Mouse (Mus musculus) limb, embryonic 14.5 days (tissue): Measurements from ENCODE around the gene Foxa2. TPM values are rescaled to one million over a fixed set of nuclear protein-coding genes. Genes with fewer than 3 reads are reported as not detected.

ENCODE experiments used
- ATAC-seq: fragments of 200-750 bp; cut with Nextera tagmentation; 2 replicates; pipeline ENCODE4 v1.8.0; 2017; ENCODE audit warnings: low read depth, moderate number of reproducible peaks, moderate TSS enrichment; ENCODE audit not compliant: low FRiP score
- DNase-seq: peaks from one replicate; pipeline ENCODE4 v3.0.0-alpha.2; 2015; ENCODE audit warnings: low spot score
- H3K27ac ChIP-seq: fragments of 300-500 bp; sonication (generic); replicated peaks from 2 replicates; pipeline ENCODE4 v1.5.1; 2014; ENCODE audit warnings: low read depth, mild to moderate bottlenecking, low read length, moderate library complexity, mixed read lengths
- H3K27me3 ChIP-seq: fragments of 300-500 bp; sonication (generic); 2 replicates; pipeline ENCODE4 v1.6.1; 2014; ENCODE audit warnings: low read length, mixed read lengths; ENCODE audit not compliant: control insufficient read depth, insufficient read depth
- H3K36me3 ChIP-seq: fragments of 300-500 bp; sonication (generic); 2 replicates; pipeline ENCODE4 v1.6.1; 2014; ENCODE audit warnings: mild to moderate bottlenecking, low read length, moderate library complexity, mixed read lengths; ENCODE audit not compliant: control insufficient read depth, insufficient read depth
- H3K4me1 ChIP-seq: fragments of 300-500 bp; sonication (generic); 2 replicates; pipeline ENCODE4 v1.6.1; 2014; ENCODE audit warnings: antibody characterized with exemption, low read length, mixed read lengths; ENCODE audit not compliant: control insufficient read depth, insufficient read depth
- H3K4me2 ChIP-seq: fragments of 300-500 bp; sonication (generic); replicated peaks from 2 replicates; pipeline ENCODE4 v1.6.1; 2014; ENCODE audit warnings: low read depth, mild to moderate bottlenecking, low read length, moderate library complexity; ENCODE audit not compliant: severe bottlenecking
- H3K4me3 ChIP-seq: fragments of 300-500 bp; sonication (generic); replicated peaks from 2 replicates; pipeline ENCODE4 v1.5.1; 2014; ENCODE audit warnings: low read length
- H3K9ac ChIP-seq: fragments of 300-500 bp; sonication (generic); 2 replicates; pipeline ENCODE4 v1.6.1; 2014; ENCODE audit warnings: mild to moderate bottlenecking, low read depth, low read length, moderate library complexity; ENCODE audit not compliant: severe bottlenecking
- H3K9me3 ChIP-seq: fragments of 300-500 bp; sonication (generic); 2 replicates; pipeline ENCODE4 v1.6.1; 2016; ENCODE audit warnings: low read length; ENCODE audit not compliant: control insufficient read depth
- POLR2A ChIP-seq: fragments of 200-500 bp; IDR thresholded peaks from 2 replicates; pipeline ENCODE4 v1.8.0; 2012; ENCODE audit warnings: inconsistent platforms, mild to moderate bottlenecking, moderate library complexity, borderline replicate concordance; ENCODE audit not compliant: insufficient read depth, insufficient read length; ENCODE audit errors: extremely low read depth
- WGBS: fragments of 180-500 bp; shearing (Covaris S2); extraction: QIAGEN DNeasy Blood & Tissue Kit; methylation state at CpG from one replicate; pipeline ENCODE4 v1.1.7; 2014; 5-methylcytosine and 5-hydroxymethylcytosine counted together
- polyA plus RNA-seq, 2 experiments: library from polyadenylated mRNA; depleted of rRNA in 1 of 2; stranded (reverse) in 1 of 2; unstranded in 1 of 2; fragments of >200 nt; fragmentation: Nextera tagmentation in 1 of 2; extraction: Ambion mirVana in 1 of 2; gene quantifications; 2 replicates each; pipeline versions ENCODE4 v1.2.1 to v1.2.3; 2012 to 2014

Foxa2 gene
- polyA plus RNA-seq, 2 experiments = 0.14 to 1.7 TPM

DNA sequence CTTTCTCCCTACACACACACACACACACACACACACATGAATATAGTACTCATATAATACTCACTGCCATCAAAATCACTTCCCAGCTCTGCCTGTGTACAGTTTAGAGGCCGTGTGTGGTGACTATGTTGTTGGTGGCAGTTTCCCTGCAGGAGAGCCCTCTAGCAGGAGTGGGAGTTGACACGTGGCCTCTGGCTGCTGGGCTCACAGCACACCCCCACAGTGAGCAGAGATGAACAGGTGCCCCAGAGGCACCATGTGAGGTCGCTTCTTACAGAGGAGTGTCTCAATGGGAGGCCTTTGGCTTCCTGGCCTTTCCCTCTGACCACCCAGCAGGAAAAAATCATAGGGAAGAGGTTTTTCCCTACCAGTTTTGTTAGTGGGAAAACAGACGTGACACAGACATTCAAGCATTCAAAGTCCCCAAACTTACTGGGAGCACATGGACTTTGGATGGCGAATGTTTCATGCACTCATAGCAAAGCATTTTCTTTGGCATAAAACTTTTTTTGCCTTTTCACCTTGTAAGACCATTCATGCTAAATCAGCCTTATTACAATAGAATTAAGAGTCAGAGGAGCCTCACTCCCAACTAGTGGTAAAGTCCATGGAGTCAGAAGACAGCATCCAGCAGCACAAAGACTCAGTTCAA, 24.7 kb downstream of the Foxa2 start:
- DNase-seq = no peak
- Histone ChIP-seq H3K36me3 (no peaks in the 10 kb centered on the region), H3K27me3 (peaks cover 54% of the 10 kb centered on the region), H3K4me1 (no peaks in the 10 kb centered on the region), H3K9me3 (no peaks in the 10 kb centered on the region), H3K4me3 (no peak overlapping the region), H3K9ac (no peak overlapping the region), H3K4me2 (no peak overlapping the region), H3K27ac (no peak overlapping the region)
- ATAC-seq = no peak
- 19% methylated on average over 5 of the region's 5 CpGs for WGBS
- TF ChIP-seq POLR2A = no peak

DNA sequence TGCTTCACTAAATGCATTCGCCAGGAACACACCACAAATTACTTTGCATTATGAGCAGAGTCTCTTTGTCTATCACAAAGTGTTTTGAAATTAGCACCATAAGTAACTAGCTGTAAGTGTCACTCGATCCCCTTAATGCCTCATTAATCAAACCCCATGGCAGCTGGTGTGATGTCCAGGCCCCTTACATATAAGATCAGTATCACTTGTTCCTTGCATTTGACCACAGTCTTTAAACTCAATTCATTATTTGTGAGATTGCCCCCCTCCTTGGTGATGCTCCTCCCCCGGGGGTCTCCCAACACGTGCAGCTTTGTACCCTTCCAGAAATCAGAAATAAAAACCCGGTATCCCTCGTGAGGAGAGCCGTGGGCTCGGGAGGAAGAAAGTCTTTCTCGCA, 25.8 kb downstream of the Foxa2 start:
- DNase-seq = no peak
- Histone ChIP-seq H3K4me2 (no peak overlapping the region), H3K4me3 (no peak overlapping the region), H3K27me3 (peaks cover 48% of the 10 kb centered on the region), H3K9ac (no peak overlapping the region), H3K27ac (no peak overlapping the region), H3K4me1 (no peaks in the 10 kb centered on the region), H3K9me3 (no peaks in the 10 kb centered on the region), H3K36me3 (no peaks in the 10 kb centered on the region)
- TF ChIP-seq POLR2A = no peak
- WGBS = 26% methylated on average over 9 of the region's 9 CpGs
- no peak for ATAC-seq

DNA sequence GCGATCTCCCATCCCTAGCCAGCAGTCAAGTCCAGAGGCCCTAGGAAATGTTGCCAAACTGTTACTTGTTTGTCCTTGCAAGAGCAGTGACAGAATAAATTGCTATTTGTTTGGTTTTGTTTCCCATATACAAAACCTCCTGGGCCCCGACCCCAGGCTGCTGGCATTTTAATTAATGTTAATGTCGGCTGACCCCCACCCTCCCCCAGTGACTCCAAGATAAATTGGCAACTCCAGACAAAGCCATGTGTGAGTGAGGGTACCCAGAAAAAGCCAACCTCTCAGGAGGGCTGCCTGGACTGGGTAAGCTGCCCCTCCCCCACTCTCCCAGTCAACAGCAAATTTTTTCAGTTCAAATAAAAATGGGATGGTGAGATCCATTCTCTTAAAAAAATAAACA, 26.6 kb downstream of the Foxa2 start:
- ATAC-seq (no peak), DNase-seq (no peak)
- 16% methylated on average over 3 of the region's 3 CpGs for WGBS
- Histone ChIP-seq H3K4me3 (no peak overlapping the region), H3K4me2 (no peak overlapping the region), H3K36me3 (no peaks in the 10 kb centered on the region), H3K9ac (no peak overlapping the region), H3K9me3 (no peaks in the 10 kb centered on the region), H3K27me3 (peaks cover 40% of the 10 kb centered on the region), H3K27ac (no peak overlapping the region), H3K4me1 (no peaks in the 10 kb centered on the region)
- no peak for TF ChIP-seq POLR2A

DNA sequence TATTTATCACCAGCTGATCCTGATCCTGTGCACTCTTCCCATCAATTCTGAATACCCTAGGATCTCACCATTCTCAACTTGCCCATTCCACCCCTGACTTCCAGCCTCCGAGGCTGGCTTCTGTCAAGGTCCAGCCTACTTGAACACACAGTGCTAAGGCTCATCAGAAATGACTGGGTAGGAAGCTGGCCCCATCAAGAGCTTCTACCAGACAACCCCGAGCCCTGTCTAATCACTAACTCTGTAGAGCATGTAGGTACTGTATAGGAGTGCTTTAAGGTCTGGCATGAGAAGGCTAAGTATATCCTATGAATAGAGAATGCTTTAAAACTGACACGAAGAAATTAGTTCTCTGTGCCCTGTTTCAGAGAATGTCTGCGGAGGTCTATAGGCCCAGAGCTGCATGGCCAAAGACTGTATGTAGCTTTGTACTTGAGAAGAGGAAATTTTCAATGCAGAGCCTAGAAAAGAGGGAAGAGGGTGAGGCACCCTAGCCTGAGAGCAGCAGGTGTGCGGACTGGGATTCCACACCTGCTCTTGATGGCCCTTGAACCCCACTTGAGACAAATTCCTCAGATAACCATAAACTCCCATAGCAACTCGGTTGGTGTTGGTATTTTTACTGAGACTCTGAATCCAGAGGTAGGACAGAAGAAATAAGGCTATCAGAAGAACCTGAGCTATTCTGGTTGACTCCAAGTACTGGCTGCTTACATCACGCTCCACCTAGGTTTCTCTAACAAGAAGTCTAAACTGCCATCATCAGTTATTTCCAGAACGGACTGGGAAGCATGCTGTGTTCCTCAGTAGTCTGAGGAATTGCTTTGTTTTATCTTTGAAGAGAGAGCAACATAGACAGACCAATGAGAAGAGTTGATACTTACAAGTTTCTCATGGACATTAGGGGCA, 28.7 kb downstream of the Foxa2 start:
- Histone ChIP-seq H3K4me2 (no peak overlapping the region), H3K9ac (no peak overlapping the region), H3K9me3 (no peaks in the 10 kb centered on the region), H3K4me1 (no peaks in the 10 kb centered on the region), H3K36me3 (no peaks in the 10 kb centered on the region), H3K4me3 (no peak overlapping the region), H3K27ac (no peak overlapping the region), H3K27me3 (peaks cover 22% of the 10 kb centered on the region)
- DNase-seq = no peak
- WGBS = 83% methylated on average over 8 of the region's 8 CpGs
- TF ChIP-seq POLR2A = no peak
- no peak for ATAC-seq

DNA sequence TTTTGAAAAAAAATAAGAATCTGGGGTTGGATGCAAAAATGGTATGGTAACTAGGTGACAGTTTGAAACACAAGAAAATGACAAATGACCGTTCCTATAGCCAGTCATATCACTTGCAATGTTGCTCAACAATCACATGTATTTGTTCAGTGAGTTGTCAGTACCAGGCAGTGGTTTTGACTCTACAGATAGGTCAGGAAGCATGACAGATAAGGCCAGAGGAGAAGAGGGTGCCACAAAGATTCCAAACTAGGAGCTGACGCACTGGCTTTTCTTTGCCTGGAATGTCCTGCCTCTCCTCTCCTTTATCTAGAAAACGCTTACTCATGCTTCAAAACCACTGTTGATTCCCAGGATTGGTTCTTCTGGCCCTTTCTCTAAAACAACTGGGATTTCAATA, 33.4 kb downstream of the Foxa2 start:
- H3K36me3 ChIP-seq = no peaks in the 10 kb centered on the region
- no peak overlapping the region for H3K4me3 ChIP-seq
- H3K4me2 ChIP-seq = no peak overlapping the region
- H3K9me3 ChIP-seq = no peaks in the 10 kb centered on the region
- WGBS = 84% methylated on average over 3 of the region's 3 CpGs
- H3K9ac ChIP-seq = no peak overlapping the region
- DNase-seq (no peak), ATAC-seq (no peak)
- no peak for TF ChIP-seq POLR2A
- no peaks in the 10 kb centered on the region for H3K27me3 ChIP-seq
- no peaks in the 10 kb centered on the region for H3K4me1 ChIP-seq
- no peak overlapping the region for H3K27ac ChIP-seq
